Mouse (Mus musculus): Measurements from ENCODE around the gene Lpp. TPM values are rescaled to one million over a fixed set of nuclear protein-coding genes. Genes with fewer than 3 reads are reported as not detected.

Gene Lpp
- total RNA-seq, 4 experiments from 2014 or later: 54.0 to 80.8 (median 65.0) TPM

GRCm38 (mm10) chr16:24400776-24401175, 7.5 kb downstream of the Lpp start:
- no peak for DNase-seq

DNA sequence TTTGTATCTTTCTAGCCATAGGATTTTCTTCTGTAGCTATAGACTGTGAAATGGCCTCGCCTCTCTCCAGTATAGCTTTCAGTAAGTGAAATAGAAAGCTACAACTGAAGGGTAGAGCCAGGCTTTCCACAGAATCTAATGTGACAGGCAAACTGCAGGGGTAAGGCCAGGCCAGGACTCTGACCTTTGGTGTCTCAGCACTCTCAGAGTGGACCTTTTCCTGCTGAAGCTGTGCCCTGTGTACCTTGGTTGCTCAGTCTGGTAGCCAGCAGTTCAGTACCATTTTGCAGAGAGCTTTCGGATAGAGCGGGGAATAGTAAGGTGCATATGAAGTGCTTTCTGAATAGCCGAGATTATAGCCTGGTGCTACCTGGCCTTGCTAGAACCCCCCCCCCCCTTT, 9.5 kb downstream of the Lpp start:
- DNase-seq: no peak

- DNase-seq: no peak
These were observed 10.6 kb downstream of the Lpp start for GRCm38 (mm10) chr16:24403733-24404380.

GRCm38 (mm10) chr16:24406521-24406920, 13.2 kb downstream of the Lpp start:
- DNase-seq: no peak

DNA sequence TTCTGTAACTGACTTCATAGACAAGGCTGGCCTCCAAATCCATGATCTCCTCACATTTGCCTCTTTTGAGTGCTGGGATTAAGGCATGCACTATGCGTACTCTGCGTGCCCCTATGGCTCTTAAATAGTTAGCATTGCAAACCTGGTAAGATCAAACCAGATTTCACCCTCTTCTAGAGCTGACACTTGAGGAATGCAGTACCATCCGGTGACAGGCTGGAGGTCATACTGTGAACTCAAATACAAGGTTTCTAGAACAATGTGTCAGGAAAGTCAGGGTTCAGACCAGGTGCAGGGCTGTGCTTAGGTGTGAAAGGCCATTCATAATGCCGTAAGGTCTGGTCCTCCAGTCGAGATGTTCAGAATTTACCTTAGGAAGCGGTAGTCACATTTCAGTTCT, 18.0 kb downstream of the Lpp start:
- no peak for DNase-seq

- DNase-seq: no peak
These were observed 18.9 kb downstream of the Lpp start for GRCm38 (mm10) chr16:24412193-24412592.

DNA sequence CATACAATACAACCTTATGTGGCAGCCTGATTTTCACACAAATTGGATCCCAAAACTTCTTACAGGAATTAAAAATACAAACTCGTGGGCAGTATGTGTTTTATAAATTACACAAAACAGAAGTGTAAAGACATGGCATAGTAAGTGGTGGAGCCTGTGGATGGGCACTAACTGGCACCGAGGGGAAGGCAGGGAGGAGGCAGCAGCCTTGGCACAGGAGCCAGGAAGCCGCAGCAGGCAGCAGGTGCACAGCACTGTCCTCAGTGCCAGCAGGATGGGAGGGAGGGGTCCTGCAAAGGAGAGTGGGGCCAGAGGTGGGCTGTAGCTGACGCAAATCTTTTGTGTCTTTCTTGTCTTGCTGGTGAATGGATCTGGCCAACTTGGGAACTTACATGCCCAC, 19.8 kb downstream of the Lpp start:
- DNase-seq: no peak

DNA sequence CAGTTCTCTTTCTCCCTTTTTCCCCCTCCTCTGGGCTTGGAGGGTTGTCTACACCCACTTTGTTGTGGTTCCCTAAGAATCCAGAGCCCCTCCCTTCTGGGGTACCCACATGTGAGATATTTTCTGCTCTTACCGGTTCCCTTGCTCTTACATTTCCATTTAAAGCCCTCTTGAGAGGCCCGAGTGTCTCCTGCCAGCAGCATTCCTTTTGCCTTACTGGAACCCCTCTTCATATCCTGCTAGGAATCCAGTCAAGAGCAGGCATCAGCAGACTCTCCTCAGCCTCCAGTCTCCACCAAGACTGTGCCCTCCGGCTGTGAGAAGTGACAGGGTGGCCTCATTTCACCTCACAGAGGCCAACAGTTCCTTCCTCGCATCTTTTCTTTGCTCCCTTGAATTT, 24.7 kb downstream of the Lpp start:
- DNase-seq: no peak

- DNase-seq: peak; percentile 35
These were observed 27.4 kb downstream of the Lpp start for GRCm38 (mm10) chr16:24420603-24421120.

GRCm38 (mm10) chr16:24421687-24422418, 28.5 kb downstream of the Lpp start:
- no peak for DNase-seq

GRCm38 (mm10) chr16:24423196-24423595, 29.9 kb downstream of the Lpp start:
- DNase-seq: no peak

DNA sequence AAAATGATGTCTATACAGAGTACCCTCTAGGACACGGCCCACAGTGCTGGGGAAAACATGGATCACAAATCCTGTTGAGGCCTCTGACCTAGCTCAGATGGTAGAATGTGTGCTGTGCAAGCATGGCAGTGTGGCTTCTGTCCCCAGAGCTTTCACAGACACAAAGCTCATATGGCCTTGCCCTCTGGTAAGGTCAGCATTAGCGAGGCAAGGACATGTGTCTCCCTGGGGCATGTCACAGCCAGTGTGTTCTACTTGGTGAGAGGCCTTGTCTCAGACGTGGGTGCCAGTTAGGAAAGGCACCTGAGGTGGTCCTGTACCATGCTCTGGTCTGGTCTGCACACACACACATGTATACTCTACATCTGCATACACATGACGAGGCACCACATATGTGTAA, 30.4 kb downstream of the Lpp start:
- peak; percentile 60 for DNase-seq

DNA sequence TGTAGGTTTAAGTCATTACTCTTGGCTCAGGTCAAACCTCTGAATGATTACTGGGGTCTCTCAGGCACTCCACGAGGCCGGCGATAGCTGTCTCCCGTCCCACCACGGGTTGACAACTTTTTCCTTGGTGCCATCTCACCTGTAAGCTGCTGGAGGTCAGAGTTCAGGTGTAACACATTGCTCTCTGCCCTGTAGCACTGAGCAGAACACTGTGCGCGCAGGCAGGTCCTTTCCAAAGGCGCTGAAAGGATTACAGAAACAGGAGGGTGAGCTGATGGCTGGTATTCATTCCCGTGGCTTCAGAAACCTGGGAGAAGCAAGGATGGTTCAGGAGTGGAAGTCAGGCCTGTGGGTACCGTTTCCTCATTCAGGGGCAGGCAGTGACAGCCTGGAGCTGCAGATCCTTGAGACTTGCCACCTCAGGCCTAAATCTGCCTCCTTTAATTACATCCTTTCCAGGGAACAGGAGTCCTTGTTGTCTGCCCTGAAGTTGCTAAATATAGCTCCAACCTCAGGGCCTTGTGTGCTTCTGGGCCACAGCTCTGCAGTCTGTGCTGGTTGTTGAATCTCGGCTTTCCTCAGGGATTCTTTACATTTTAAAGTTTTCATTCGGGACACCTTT, 31.2 kb downstream of the Lpp start:
- no peak for DNase-seq

DNA sequence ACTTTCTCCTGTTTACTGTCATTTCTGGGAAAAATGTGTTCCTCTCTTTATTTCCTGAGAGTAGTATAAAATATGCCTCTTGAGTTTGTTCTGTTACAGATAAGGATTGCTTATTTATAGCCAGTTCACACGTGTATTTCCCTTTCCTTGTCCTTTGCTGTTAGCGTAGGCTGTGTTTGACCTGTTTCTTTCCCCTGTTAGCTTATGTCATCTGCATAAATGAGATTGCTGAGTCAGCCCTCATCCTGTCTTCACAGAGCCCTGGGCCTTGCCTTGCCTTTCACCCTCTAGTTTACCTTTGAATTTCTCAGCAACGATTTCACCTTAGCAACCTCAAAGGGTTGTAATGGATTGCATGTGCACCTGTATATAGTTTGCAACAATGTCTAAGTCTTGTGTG, 32.5 kb downstream of the Lpp start:
- no peak for DNase-seq

DNA sequence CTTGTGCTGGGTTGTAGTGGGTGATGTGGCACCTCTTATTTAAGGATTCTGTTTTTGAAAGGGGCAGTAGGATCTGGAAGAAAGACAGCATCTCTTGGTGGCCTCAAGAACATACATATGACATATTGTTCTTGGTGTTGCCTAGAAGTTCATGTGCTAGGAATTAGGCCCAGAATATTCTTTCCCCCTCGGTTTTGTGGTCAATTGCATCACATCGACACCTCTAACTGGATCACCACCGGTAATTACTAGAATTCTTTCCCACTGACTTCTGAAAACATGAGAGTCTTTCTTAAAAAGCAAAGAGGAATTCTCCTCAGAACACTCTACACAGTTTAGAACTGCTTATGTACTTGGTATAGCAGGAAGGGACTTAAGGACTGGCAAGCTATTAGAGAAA, 34.3 kb downstream of the Lpp start:
- DNase-seq: no peak

DNA sequence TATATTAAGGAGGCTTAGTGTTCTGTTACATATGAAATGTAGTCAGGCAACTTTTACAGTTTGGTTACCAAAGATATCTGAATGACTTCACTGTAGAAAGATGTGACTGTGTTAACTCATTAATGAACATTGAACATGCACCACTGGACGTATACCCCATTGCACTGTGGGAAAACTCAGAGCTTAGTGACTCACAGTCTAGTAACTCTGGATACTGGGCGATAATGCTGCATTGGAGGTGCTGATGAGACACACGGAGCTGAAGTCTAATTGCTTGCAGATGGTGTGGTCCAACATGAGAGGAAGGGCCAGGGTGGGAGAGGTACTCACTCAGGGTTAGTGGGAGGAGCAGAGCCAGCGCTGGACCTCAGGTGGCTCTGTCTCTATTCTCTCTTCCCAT, 34.7 kb downstream of the Lpp start:
- no peak for DNase-seq

- no peak for DNase-seq
These were observed 35.4 kb downstream of the Lpp start for GRCm38 (mm10) chr16:24428742-24429141.

DNA sequence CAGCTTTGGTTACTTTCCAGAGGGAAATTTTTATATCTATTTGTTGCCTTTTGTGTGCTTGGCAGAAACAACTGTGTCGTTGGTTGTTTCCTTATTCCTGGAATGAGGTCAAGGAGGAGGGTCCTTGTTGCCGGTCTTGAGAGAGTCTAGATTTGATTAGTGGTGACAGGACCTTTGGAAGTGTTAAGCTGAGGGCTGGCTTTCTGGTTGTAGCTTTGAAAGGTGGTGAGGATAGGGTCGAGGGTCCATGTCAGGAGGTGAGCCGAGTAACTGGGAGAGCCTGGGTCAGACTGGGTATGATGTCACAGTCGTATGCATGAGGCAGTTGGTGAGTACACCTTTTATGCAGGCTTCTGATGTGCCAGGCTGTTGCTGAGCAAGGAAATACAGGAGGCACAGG, 36.4 kb downstream of the Lpp start:
- DNase-seq: no peak

DNA sequence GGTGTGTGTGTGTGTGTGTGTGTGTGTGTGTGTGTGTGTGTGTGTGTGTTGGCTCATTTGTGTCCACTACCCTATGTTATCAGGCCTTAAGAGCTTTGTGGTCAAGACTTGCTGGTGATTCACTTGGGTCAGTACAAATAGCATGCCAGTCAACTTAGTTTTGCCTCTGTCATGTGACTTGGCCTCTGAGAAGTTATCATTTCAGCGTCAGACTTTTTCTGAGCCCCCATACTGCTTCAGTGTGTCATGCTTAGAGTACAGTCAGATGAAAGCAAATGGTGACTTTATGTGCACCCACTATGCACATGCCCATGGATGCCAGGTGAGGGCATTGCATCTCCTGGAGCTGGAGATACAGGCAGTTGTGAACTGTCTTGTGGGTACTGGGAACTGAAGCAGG, 38.5 kb downstream of the Lpp start:
- no peak for DNase-seq

DNA sequence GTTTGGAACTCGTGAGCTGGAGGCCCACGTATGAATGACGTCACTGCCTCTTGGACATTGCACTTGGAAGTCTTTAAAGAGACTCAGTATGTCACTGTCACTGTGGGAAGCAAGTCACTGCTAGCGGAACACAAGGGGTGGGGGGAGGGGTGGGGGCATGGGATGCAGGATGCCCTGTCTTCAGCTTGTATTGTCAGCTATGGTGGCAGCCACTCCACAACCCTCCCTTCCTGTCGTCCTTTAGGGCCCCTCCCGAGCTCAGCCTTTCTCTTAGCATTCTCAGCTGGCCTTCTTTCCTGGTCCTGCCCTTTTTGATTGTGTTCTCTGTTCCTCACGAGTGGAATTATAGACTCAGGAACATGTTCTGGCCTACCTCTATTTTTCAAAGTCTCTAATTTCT, 40.3 kb downstream of the Lpp start:
- no peak for DNase-seq

DNA sequence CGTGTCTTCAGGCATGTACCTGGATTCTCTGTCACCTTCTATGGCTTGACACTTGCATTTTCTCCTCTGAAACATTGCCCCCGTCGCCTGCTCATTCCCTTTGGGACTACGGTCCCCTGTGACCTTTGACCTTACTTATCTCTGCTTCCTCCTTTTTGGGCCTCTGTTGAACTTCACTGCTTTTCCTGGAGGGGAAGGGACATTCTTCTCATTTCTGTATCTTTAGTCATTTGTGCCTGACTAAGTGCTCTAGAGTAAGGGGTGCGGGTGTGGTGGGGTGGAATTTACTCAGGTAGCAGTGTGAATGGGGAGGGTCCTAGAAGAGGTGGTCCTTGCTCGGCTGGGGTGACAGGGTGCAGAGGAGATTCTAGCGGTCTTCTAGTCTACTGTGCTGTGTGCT, 40.7 kb downstream of the Lpp start:
- DNase-seq: no peak

DNA sequence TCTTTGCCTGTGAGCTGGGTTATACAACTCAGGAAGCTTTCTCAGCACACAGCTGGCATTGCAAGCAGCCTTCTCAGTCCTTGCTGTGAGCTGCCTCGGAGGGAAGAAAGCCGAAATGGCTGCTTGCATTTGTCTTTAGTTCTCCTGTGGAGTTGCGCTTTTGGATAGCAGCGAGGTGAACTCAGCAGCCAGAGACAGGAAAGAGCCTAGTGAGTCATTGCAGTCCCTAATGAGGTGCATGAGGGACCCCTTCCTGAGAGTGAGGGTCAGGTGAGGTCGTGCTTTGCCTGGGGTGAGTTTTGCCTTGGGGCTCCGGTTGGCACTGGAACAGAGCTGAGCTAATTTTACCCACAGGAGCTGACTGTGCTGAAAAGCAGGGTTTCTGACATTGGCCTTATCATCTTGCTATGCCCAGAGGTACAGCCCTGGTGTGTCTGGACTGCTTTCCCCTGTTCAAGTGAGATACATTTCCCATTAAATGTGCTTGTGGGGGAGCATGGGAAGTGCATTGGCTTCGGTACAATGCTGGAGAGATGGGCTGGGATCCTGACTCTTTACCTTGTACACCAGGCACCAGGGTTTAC, 41.3 kb downstream of the Lpp start:
- peak; percentile 49 for DNase-seq

GRCm38 (mm10) chr16:24435115-24435553, 41.8 kb downstream of the Lpp start:
- peak; percentile 47 for DNase-seq

Measured in adrenal gland, adult 8-10 months (tissue).